Mouse (Mus musculus) ES-E14 (cell line): Measurements from ENCODE around the gene Slc35e2.

ENCODE experiments used
- CHD2 ChIP-seq: IDR thresholded peaks from 2 replicates; pipeline ENCODE4 v1.6.1; 2014; ENCODE audit warnings: mild to moderate bottlenecking, low read depth, low read length, inconsistent platforms
- MAFK ChIP-seq: IDR thresholded peaks from 2 replicates; pipeline ENCODE4 v1.6.1; 2014; ENCODE audit warnings: mild to moderate bottlenecking, low read depth, low read length, inconsistent platforms; ENCODE audit not compliant: insufficient read depth
- ZC3H11A ChIP-seq: IDR thresholded peaks from 2 replicates; pipeline ENCODE4 v1.6.1; 2012; ENCODE audit warnings: low read depth, mild to moderate bottlenecking, inconsistent platforms, low read length, borderline replicate concordance
- ZNF384 ChIP-seq: IDR thresholded peaks from 2 replicates; pipeline ENCODE4 v1.6.1; 2012; ENCODE audit warnings: low read depth, low read length, inconsistent platforms

GRCm38 (mm10) chr4:155630267-155630666 is 29.1 kb downstream of the Slc35e2 start:
- TF ChIP-seq ZNF384, result no peak
- no peak for TF ChIP-seq CHD2
- TF ChIP-seq MAFK, result no peak
- TF ChIP-seq ZC3H11A, result no peak
